Comparison of ENCODE assay signal across 22 mouse cellular contexts in the genomic region with DNA sequence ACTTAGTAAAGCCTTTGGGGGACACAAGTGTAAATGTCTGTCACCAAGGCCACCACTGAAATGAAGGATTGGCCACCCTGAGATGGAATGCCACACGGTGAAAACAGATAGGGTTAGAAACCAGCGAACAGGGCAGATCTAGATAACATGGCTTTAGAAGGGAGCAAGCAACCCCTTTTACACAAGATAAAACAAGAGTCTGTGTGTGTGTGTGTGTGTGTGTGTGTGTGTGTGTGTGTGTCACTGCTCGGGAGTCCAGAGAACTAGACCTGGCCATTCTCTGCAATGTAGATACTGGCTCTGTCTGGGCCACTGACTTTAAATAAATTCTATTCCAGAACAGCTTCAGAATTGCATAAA. TPM values are rescaled to one million over a fixed set of nuclear protein-coding genes. Genes with fewer than 3 reads are reported as not detected.
DNase-seq lines count a peak whose midpoint lies in the region; ATAC-seq and TF ChIP-seq lines count a peak whose summit lies in the region.
"Had no signal": no experiment of that assay in that cellular context is flagged by ENCODE, and none has a peak within 500 bp of the region (broad histone marks: within the 10 kb centered on the region; RNA-seq: fewer than 3 reads in every experiment).

No protein-coding gene starts in this region.

- TF ChIP-seq CTCF in bone marrow, adult 2 months (IDR thresholded peaks at IDR 0.05; ENCODE audit: control insufficient read depth, insufficient read depth, low read length) = no peak
- no peak for TF ChIP-seq CTCF in liver, postnatal 0 days (IDR thresholded peaks at IDR 0.05; ENCODE audit: low read depth)

- no peaks in the 10 kb centered on the region for H3K27me3 ChIP-seq in kidney, embryonic 15.5 days
- peaks cover 46% of the 10 kb centered on the region for H3K27me3 ChIP-seq in liver, embryonic 12.5 days (replicated peaks)
- no peaks in the 10 kb centered on the region for H3K27me3 ChIP-seq in liver, postnatal 0 days (ENCODE audit: insufficient read depth, low read length)
- H3K27me3 ChIP-seq: embryonic facial prominence, embryonic 13.5 days; forebrain, embryonic 13.5 days; hindbrain, embryonic 13.5 days; limb, embryonic 12.5 days; midbrain, embryonic 15.5 days had no signal

- H3K36me3 ChIP-seq in kidney, embryonic 15.5 days = no peaks in the 10 kb centered on the region
- H3K36me3 ChIP-seq in liver, embryonic 12.5 days = no peaks in the 10 kb centered on the region
- no peaks in the 10 kb centered on the region for H3K36me3 ChIP-seq in liver, postnatal 0 days (replicated peaks; ENCODE audit: insufficient read depth, low read length)
- H3K36me3 ChIP-seq: embryonic facial prominence, embryonic 13.5 days; hindbrain, embryonic 13.5 days; limb, embryonic 12.5 days; midbrain, embryonic 15.5 days had no signal

- peak overlapping the region; percentile 1; the same call in 1 of the 2 replicates for H3K27ac ChIP-seq in kidney, embryonic 15.5 days
- H3K27ac ChIP-seq in bone marrow, adult 2 months (ENCODE audit: control insufficient read depth, insufficient read depth, low read depth, low read length, poor library complexity) = peak overlapping the region; percentile 62; the same call in 1 of the 2 replicates
- no peak overlapping the region for H3K27ac ChIP-seq in liver, embryonic 12.5 days
- H3K27ac ChIP-seq in liver, postnatal 0 days (ENCODE audit: low read depth) = no peak overlapping the region
- H3K27ac ChIP-seq: hindbrain, embryonic 13.5 days; layer of hippocampus, adult 2 months; left cerebral cortex, adult 2 months; limb, embryonic 12.5 days; midbrain, embryonic 15.5 days had no signal

- 35% methylated on average over 3 of the region's 3 CpGs for WGBS in kidney, embryonic 15.5 days
- WGBS in bone marrow, adult 2 months = 6% methylated on average over 3 of the region's 3 CpGs
- WGBS in liver, embryonic 12.5 days (ENCODE audit: insufficient replicate concordance) = 14% methylated on average over 3 of the region's 3 CpGs
- WGBS in liver, postnatal 0 days (ENCODE audit: insufficient replicate concordance) = 23% methylated on average over 3 of the region's 3 CpGs

- no peak overlapping the region for H3K9ac ChIP-seq in kidney, embryonic 15.5 days
- H3K9ac ChIP-seq in liver, embryonic 12.5 days = no peak overlapping the region
- no peak overlapping the region; the same call in 1 of the 2 replicates for H3K9ac ChIP-seq in liver, postnatal 0 days (replicated peaks)
- H3K9ac ChIP-seq: embryonic facial prominence, embryonic 13.5 days; forebrain, embryonic 13.5 days; hindbrain, embryonic 13.5 days; limb, embryonic 12.5 days; midbrain, embryonic 15.5 days had no signal

- TF ChIP-seq POLR2A in bone marrow, adult 2 months (IDR thresholded peaks at IDR 0.05; ENCODE audit: borderline replicate concordance, control insufficient read depth, low read depth, low read length) = no peak

- no peak for DNase-seq in kidney, postnatal 36 days
- DNase-seq in liver, postnatal 0 days = no peak
- DNase-seq in thymus, postnatal 0 days (ENCODE audit: low spot score) = no peak
- no peak for DNase-seq in urinary bladder, adult 2 months (ENCODE audit: low spot score)
- DNase-seq: cerebellum, adult 2 months; cerebellum, postnatal 25 days; embryo, embryonic 11 days; heart, adult 11 months; heart, postnatal 4 days; kidney, adult 11 months; right cerebral cortex, postnatal 25 days had no signal

- H3K4me2 ChIP-seq in kidney, embryonic 15.5 days = no peak overlapping the region
- peak overlapping the region; percentile 23 for H3K4me2 ChIP-seq in liver, embryonic 12.5 days
- H3K4me2 ChIP-seq in liver, postnatal 0 days (ENCODE audit: low read depth, low read length) = 0 out of 2 replicates have a peak overlapping the region, but pooled peaks have one; percentile 11
- H3K4me2 ChIP-seq: embryonic facial prominence, embryonic 13.5 days; forebrain, embryonic 13.5 days; heart, embryonic 11.5 days; hindbrain, embryonic 13.5 days; limb, embryonic 12.5 days; midbrain, embryonic 15.5 days had no signal

- H3K4me3 ChIP-seq in kidney, embryonic 15.5 days (replicated peaks) = no peak overlapping the region
- no peak overlapping the region for H3K4me3 ChIP-seq in bone marrow, adult 2 months (replicated peaks; ENCODE audit: control insufficient read depth, low read depth, low read length)
- H3K4me3 ChIP-seq in liver, embryonic 12.5 days = no peak overlapping the region
- H3K4me3 ChIP-seq in liver, postnatal 0 days (ENCODE audit: low read depth, low read length) = no peak overlapping the region
- H3K4me3 ChIP-seq: embryonic facial prominence, embryonic 13.5 days; forebrain, embryonic 13.5 days; hindbrain, embryonic 13.5 days; layer of hippocampus, adult 2 months; left cerebral cortex, adult 2 months; limb, embryonic 12.5 days; midbrain, embryonic 15.5 days had no signal

- no peak for ATAC-seq in kidney, embryonic 15.5 days (replicated peaks; ENCODE audit: low FRiP score)
- ATAC-seq in liver, embryonic 12.5 days = peak; percentile 66
- ATAC-seq in liver, postnatal 0 days = peak; percentile 23; the same call in 1 of the 2 replicates
- ATAC-seq: forebrain, embryonic 13.5 days; midbrain, embryonic 15.5 days had no signal

- TF ChIP-seq EP300 in liver, postnatal 0 days (IDR thresholded peaks at IDR 0.05; ENCODE audit: low read depth) = no peak

- H3K9me3 ChIP-seq in kidney, embryonic 15.5 days (replicated peaks) = no peaks in the 10 kb centered on the region
- H3K9me3 ChIP-seq in liver, embryonic 12.5 days (replicated peaks) = no peaks in the 10 kb centered on the region
- no peaks in the 10 kb centered on the region for H3K9me3 ChIP-seq in liver, postnatal 0 days (ENCODE audit: low read length)
- H3K9me3 ChIP-seq: embryonic facial prominence, embryonic 13.5 days; forebrain, embryonic 13.5 days; hindbrain, embryonic 13.5 days; limb, embryonic 12.5 days; midbrain, embryonic 15.5 days had no signal

- peaks cover 15% of the 10 kb centered on the region for H3K4me1 ChIP-seq in kidney, embryonic 15.5 days
- H3K4me1 ChIP-seq in bone marrow, adult 2 months (ENCODE audit: control insufficient read depth, insufficient read depth, low read length) = peaks cover 2% of the 10 kb centered on the region; the same call in 1 of the 2 replicates
- peaks cover 14% of the 10 kb centered on the region for H3K4me1 ChIP-seq in liver, embryonic 12.5 days
- H3K4me1 ChIP-seq in liver, postnatal 0 days (ENCODE audit: insufficient read depth) = peaks cover 12% of the 10 kb centered on the region
- H3K4me1 ChIP-seq: midbrain, embryonic 15.5 days had no signal

RNA-seq across cellular contexts. Expression of a gene that starts 51.2 kb away (rescaled TPM):
- polyA plus RNA-seq in kidney, embryonic 15.5 days (2015; fragmentation: Nextera tagmentation; extraction: Ambion mirVana) = 3.7 and 3.9 TPM in 2 replicates
- polyA plus RNA-seq in bone marrow, adult 2 months (2011; ENCODE audit: insufficient read depth, insufficient read length, low replicate concordance, missing spikeins) = 1.3 and 4.2 TPM in 2 replicates
- polyA plus RNA-seq in liver, embryonic 12.5 days (2016; fragmentation: Nextera tagmentation; extraction: Ambion mirVana) = 0.11 and 0.25 TPM in 2 replicates
- polyA plus RNA-seq in liver, postnatal 0 days (2015; fragmentation: Nextera tagmentation; extraction: Ambion mirVana) = 0.09 and 0.11 TPM in 2 replicates
- polyA plus RNA-seq in thymus, postnatal 0 days (2015; fragmentation: Nextera tagmentation; extraction: Ambion mirVana) = 2.9 and 3.6 TPM in 2 replicates
- 0.80 and 1.0 TPM in 2 replicates for polyA plus RNA-seq in urinary bladder, adult 2 months (2012; rRNA removed)

Comparison
In these comparisons a context has a peak if more than half of its experiments do, and no peak if none do; other contexts are left out.
1. H3K27ac ChIP-seq: peak in kidney, embryonic 15.5 days (single experiment) and bone marrow, adult 2 months (single experiment); none in liver, embryonic 12.5 days (single experiment) and liver, postnatal 0 days (single experiment).